Mouse (Mus musculus) cerebellum, postnatal 10 days (tissue): Measurements from ENCODE around the gene Kirrel3.

Source experiments
- DNase-seq, 2 experiments: peaks; one replicate each; pipeline ENCODE4 v3.0.0; 2021; ENCODE audit warnings: mixed read lengths in 2 of 2

Kirrel3 gene

GRCm38 (mm10) chr9:34604931-34605330 is 119.2 kb downstream of the Kirrel3 start:
- no peak for DNase-seq

- no peak for DNase-seq
These were observed 119.8 kb downstream of the Kirrel3 start for GRCm38 (mm10) chr9:34605486-34605885.

- peak; percentile 77 to 85 for DNase-seq
These were observed 122.3 kb downstream of the Kirrel3 start for GRCm38 (mm10) chr9:34607976-34608375.

GRCm38 (mm10) chr9:34612886-34613769 is 127.4 kb downstream of the Kirrel3 start:
- DNase-seq, result peak; percentile 88 to 92

- peak; percentile 39 to 42 for DNase-seq
These were observed 132.4 kb downstream of the Kirrel3 start for GRCm38 (mm10) chr9:34618099-34618498.

- no peak for DNase-seq
These were observed 134.2 kb downstream of the Kirrel3 start for GRCm38 (mm10) chr9:34619913-34620312.

- peak in 1 of 2 experiments; percentile 36 for DNase-seq
These were observed 137.8 kb downstream of the Kirrel3 start for GRCm38 (mm10) chr9:34623526-34623925.

GRCm38 (mm10) chr9:34624021-34624420 is 138.3 kb downstream of the Kirrel3 start:
- no peak for DNase-seq

- DNase-seq, result peak in 1 of 2 experiments; percentile 48
These were observed 143.1 kb downstream of the Kirrel3 start for GRCm38 (mm10) chr9:34628841-34629240.

- DNase-seq, result no peak
These were observed 150.0 kb downstream of the Kirrel3 start for GRCm38 (mm10) chr9:34635696-34636095.

GRCm38 (mm10) chr9:34643917-34644316 is 158.2 kb downstream of the Kirrel3 start:
- no peak for DNase-seq

- no peak for DNase-seq
These were observed 158.7 kb downstream of the Kirrel3 start for GRCm38 (mm10) chr9:34644392-34644791.

- DNase-seq, result no peak
These were observed 161.1 kb downstream of the Kirrel3 start for GRCm38 (mm10) chr9:34646831-34647230.

GRCm38 (mm10) chr9:34652278-34652677 is 166.6 kb downstream of the Kirrel3 start:
- peak; percentile 39 to 49 for DNase-seq

GRCm38 (mm10) chr9:34653141-34653540 is 167.4 kb downstream of the Kirrel3 start:
- peak; percentile 53 to 65 for DNase-seq

- DNase-seq, result peak; percentile 42 to 47
These were observed 174.9 kb downstream of the Kirrel3 start for GRCm38 (mm10) chr9:34660566-34660965.

- DNase-seq, result peak; percentile 54 to 76
These were observed 177.7 kb downstream of the Kirrel3 start for GRCm38 (mm10) chr9:34663412-34663811.

- peak in 1 of 2 experiments; percentile 19 for DNase-seq
These were observed 179.9 kb downstream of the Kirrel3 start for GRCm38 (mm10) chr9:34665361-34666129.

- no peak for DNase-seq
These were observed 181.5 kb downstream of the Kirrel3 start for GRCm38 (mm10) chr9:34667182-34667581.

- DNase-seq, result peak; percentile 26 to 35
These were observed 185.2 kb downstream of the Kirrel3 start for GRCm38 (mm10) chr9:34670906-34671305.

- no peak for DNase-seq
These were observed 201.1 kb downstream of the Kirrel3 start for GRCm38 (mm10) chr9:34686798-34687197.

GRCm38 (mm10) chr9:34688358-34688757 is 202.7 kb downstream of the Kirrel3 start:
- DNase-seq, result no peak

GRCm38 (mm10) chr9:34689375-34689774 is 203.7 kb downstream of the Kirrel3 start:
- DNase-seq, result no peak

GRCm38 (mm10) chr9:34695646-34696045 is 210.0 kb downstream of the Kirrel3 start:
- DNase-seq, result peak in 1 of 2 experiments; percentile 7
